Mouse (Mus musculus) lung, postnatal 25 days (tissue): ENCODE measurements around the gene Ctso.

Experiments used
- DNase-seq: peaks from one replicate; pipeline ENCODE4 v3.0.0; 2022; ENCODE audit warnings: low spot score

Ctso gene

DNA sequence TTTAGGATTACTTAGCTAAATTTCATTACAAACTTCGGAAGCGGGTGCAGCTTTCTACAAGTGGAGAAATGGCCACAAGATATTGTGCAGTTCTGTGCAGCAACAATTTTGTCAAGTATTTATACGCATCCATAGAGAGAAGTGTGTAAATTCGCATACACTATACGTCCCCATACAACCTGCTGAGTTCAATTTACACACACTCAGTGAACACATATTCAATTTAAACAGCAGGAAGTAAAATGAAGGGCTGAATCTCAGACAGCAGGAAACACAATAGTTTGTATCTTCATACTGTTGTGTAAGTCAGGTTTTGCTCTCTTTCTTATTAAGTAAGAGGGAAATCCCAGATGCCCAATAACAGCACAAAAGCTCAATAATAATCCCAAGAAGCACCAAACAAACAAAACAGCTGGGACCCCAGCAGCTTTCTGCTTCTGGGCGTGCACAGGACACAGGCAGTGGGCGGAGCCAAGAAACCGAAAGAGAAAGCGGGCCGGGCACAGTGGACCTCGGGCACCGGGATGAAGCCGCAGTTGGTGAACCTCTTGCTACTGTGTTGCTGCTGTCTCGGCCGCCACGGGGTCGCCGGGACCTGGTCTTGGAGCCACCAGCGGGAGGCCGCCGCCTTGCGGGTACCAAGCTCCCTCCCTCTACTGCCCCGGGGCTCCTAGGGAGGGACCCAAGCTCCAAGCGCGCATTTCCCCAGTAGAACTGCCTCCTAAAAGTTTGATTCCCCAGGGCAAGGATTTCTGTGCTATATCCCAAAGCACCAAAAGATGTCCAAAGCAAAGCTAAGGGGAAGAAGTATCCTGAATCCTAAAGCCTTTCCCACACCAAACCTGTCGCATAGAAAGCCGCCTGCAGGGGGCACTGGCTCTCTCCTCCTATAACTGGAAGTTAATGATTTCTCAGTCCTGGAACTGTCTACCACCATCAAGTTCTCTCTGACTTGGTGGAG lies at the start of gene Ctso:
TSS of gene Ctso (plus strand) at position 461 of the 961 bp plus-strand sequence.
- peak; percentile 92 for DNase-seq

DNA sequence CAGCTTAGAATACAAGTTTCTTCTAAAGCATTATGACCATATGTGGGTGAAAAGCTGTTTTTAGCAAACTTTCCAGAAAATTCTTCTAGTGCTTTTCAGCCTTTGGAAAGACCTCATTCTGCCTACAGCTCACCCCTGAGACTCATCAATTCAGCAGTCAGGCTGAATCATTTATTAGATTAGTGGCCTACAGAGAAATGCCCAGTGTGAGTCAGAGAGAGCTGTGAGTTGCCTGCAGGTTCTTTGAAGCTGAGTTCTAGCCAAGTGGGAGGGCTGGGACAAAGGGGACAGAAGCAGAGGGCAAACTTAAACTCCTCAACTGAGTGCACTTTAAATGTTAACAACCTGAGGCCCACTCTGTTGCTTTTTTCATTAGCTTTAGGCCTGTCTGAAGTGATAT lies 48.5 kb upstream of the Ctso start:
- no peak for DNase-seq

DNA sequence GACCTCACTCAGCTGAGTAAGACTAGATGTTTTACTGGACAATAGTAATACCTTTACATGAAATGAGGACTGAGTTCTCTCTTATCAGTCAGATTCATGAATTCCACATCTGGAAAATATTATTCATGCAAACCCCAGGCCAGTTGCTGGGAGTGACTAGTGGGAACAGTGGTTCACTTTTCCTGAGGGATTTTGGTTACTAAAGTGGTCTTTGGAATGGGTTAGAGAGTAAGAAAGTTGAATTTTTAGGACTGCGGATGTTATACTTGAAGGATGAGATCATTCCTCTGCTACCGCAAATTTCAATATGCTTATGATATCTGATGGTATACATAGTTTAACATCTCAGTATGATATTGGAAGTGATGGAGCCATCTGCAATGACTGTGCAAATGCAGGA lies 46.8 kb upstream of the Ctso start:
- no peak for DNase-seq

DNA sequence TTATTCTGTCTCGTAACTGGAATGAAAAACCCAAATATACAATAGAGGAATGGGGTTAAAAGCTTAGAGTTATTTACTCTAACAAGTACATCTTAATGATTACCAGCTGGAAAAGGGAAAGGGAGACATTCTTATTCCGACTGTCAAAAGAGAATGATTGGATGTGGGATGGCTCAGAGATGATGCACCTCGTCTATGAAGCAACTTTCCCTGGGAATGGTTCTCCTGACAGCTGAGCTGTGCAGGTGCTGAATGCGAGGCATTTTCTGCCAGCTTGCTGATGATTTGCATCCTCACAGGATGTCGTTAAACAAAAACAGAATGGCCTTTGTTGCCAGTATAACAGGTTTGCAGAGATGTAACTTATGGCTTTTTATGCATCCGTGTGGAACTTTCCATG lies 43.3 kb upstream of the Ctso start:
- no peak for DNase-seq

DNA sequence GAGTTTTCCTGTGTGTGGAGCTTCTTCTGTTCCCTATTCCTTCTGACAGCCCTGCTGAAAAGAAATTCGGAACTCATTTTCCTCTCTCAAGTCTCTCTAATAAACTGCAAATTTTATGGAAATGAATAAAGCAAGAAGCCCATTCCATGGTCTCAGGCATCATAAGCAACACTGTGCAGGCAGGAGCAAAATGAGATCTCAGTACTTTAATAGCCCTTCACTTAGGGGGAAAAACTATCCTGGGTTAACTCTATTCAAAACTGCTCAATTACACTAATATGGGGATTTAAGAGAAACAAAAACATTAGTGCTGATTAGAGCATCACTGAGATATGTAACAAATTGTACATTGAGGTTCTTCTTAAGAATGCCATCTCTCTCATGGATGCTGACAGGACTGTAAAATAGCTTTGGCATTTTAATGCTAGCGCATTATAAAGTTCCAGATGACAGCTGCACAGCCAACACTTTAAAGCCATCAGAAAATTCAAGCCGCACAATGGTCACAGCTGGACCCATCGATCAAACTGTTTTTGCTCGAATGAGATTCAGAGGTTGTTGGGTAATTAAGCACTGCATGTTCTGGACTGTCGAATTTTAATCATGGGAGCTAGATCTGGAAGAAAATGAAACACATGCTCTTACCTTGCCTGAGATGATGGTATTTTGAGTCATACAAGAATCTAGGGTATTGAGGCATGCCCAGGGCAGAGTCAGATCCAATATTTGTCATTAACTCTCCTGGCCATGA lies 21.9 kb upstream of the Ctso start:
- DNase-seq: no peak

DNA sequence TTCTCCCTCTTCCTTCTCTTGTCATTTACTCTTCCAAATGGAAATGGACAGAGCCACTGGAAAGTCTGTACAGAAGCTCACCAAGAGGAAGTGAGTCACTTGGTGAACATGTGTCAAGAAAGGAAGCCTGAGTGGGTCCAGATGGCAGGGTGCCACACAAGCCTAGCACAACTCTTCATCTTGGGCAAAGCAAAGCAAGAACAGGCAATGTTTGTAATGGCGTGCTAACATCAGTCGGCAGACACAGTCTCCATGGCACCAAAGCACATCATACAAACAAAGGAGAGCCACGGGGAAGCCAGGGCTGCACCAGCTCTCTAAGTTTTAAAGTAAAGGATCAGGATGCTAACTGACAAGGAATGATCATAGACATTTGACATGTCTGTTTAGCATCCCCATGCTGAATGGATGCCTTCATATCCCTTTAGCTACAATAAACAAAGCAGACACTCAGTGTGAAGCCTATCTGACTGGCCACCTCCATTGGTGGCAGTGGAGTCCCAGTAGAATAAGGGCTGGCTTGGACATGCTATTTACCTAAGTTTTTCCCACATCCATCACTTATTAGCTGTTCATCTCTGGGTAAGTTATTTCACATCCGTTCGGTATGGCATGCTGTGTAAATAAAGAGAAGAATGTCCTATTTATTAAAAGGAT lies 16.2 kb upstream of the Ctso start:
- no peak for DNase-seq

DNA sequence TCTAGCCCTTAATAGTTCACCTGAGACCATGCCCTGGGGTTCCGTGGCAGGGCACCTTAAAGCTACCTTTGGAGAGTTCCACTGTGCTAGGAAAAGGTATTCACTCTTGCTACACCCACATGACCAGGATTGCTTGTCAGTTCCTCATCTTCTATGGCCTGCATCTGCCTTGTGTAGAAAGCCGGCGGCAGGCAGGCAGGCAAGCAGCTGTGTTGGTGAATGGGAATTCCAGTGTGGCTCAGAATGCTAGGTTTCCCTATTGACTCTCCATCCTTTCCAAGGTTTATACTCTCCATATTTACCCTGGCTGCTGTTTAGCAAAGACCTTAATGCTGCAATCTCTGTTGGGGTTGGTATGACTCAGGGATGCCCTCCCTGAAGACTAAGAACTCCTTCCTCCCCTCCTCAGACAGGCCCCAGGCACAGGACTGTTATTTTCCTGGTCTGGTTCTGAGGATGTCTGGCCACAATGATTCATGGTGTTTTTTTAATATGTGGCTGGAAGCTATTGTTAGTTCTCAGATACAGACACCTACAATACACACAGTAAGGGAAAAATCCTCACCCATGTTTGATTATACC lies 15.0 kb upstream of the Ctso start:
- no peak for DNase-seq

DNA sequence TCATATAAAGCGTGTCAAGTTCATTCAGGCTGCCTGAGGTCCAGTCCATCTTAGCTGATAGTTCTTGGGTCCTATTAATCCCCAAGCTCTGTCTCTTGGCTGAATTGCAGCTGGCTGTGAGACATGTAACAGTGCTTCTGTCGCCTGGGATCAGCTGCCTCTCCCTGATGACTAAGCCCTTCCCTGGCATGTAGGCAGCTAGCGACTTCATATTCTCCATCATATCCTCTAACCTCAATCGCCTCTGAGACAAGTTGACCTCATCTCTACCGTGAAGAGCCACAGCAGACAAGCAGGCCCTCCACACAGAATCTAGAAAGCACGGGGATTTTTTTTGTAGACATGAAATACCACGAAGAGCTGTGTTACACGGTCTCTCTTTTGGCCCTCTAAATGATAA lies 14.2 kb upstream of the Ctso start:
- no peak for DNase-seq

DNA sequence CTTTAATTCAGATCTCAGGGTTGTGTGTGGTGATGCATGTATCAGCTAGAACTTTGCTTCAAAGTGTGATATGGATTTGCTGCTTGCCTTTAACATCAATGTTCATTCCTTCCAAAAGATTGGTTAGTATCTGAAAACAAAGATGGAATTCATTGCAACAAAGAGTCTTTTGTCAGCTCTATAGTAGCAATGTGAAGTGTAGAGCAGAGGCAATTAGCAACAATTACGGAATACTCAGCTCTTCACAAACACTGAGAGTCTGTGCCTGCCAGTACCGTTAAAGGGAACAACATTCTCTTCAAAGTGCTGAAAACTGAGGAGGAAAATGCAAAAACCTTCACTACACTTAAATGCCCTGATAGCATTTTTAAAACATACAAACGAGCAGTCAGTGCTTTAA lies 12.7 kb upstream of the Ctso start:
- DNase-seq: no peak

DNA sequence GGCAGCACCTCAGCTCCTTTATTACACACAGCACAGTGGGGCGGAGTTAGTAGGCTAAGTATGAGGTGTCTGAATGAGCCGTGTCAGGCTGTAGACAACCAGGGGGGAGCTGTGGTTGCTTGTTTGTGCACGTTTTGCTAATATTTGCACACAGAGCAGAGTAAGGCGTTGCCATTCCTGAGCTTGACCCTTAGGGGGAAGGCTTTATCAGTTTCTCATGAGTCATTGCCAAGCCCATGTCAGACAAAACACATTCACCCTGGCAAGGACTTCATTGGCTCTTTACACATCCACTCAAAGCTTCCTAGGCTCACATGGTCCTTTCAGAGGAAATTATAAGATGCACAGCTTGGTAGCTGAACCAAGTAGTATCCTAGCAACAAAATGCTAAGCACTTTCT lies 9.5 kb upstream of the Ctso start:
- peak; percentile 18 for DNase-seq

DNA sequence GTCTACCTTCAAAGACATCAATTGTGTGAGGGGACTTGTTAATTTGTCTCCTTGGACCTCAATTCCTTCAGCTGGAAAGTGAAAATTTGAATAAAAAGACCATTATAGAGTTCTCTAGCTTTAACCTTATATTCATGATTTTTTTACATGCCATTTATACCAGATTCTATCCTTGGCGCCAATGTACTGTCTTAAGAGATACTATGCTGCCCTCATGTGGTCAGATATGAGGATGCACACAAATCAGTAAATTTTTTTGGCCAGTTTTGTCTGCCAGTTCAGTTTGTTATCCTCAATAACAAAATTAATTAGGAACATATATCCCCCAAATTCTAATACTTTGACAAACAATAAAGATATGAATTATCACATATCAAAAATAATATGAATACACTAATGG lies 7.5 kb upstream of the Ctso start:
- peak; percentile 56 for DNase-seq

DNA sequence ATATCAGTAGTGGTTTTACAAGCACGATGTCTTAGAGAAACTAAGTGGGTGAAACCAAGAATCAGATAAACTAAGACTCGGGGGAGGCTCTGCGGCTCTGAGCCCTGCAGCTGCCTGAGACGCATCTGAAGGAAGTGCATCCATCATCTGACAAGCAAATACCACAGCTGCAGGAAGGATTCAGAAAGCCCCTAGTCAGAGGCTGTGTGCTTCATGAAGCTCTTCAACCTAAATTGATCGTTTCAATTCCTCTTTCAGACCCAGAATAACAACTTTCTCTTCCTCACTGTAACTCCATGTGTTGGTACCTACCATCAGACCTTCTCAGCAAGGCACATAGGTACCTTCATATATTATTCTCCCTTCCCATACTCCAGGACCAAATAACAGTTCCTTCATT lies 6.5 kb upstream of the Ctso start:
- DNase-seq: peak; percentile 34

DNA sequence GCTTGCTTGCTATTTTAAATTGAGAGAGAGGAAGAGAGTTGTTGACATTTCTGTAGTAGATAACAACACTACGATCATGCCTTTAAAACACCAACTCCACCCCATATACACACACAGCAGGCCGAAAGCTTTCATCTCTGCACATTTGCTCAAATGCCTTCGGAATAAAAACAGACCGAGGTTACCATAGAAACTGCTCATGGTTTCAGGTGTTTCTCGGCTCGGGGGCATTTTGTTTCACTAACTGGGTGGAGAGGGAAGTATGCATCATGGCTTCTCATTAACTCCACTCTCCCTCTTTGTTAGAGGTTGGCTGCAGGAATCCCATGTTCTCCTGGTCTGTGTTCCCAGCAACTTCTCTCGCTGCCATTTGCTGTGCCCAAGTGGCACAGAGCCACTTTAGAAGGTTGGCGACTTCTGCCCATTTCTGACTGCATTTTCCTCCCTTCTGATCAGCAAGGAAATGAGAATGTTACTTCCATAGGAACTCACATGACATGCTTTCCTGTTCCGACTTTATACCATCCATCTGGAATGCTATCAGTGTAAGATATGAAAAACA lies 5.6 kb upstream of the Ctso start:
- no peak for DNase-seq

DNA sequence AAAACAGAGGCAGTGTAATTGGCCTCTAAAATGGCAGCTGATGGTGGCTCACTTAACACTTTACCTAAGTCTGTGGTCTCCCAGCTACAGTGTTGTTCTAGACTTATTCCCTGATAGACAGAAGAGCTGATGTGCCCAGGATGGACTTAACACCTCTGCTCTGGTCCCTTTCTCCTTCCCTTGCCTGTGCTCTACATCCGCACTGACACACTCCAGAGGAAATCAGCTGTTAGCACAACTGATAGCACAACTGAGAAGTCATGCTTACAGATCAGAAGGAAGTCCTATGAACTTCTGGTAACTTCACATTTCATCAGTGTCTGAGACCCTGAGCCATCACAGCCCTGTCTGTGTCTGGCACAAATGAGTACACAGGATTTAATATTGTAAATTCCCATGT lies 3.3 kb upstream of the Ctso start:
- no peak for DNase-seq

DNA sequence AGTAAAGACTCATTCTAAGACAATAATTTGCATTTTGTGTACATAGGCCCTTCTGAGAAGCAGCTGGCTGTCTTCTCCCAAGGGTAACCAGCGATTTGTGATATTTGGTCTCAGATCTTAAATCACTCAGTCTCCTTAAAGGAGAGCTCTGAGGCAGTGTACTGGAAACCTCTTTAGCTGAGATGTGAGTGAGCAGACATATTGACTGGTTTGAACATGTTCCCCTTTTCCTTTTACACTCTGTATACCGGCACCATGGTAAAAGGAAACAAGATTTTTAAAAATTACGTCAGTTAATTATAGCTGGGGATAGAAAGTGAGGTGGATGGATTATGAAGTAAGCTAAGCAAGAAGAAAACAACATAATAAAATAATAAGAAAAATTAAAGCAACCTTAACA lies 706 bp upstream of the Ctso start:
- DNase-seq: no peak

DNA sequence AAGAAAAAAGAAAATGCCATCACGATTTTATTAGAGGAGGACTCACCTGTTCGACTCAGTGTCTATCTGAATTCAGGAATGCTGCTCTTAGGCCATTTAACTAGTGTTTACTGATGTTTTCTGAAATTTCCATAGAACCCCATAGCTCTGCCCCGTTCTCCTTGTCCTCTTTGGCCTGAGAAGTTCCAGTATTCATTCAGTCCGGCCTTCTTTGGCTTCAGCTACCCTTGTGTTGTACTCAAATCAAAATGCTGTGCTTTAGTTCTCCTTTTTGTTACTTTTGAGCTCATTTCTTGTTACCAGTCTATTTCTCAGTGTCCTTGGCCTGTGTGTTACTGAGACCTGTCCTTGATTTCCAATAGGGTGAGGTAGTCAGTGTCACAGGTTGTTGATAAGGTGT lies 947 bp downstream of the Ctso start:
- no peak for DNase-seq

DNA sequence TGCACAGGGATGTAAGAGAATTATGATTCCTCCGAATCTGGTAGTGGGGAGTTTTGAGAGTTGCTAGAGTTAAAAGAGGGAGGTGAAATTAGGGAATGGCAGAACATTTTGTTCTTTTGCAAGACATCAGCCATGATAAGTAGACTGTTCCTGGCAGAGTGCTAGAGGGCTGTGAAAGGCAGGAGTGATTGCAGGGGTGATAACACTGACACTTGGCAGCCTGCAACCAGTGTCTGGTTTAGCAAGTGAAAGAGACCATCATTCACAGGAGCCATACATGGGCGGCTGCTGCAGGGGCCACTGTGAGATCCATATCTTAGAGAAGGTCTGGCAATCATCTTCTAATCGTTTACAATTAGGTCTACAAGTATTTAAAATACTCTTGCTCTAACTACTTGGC lies 6.5 kb downstream of the Ctso start:
- DNase-seq: peak; percentile 43

DNA sequence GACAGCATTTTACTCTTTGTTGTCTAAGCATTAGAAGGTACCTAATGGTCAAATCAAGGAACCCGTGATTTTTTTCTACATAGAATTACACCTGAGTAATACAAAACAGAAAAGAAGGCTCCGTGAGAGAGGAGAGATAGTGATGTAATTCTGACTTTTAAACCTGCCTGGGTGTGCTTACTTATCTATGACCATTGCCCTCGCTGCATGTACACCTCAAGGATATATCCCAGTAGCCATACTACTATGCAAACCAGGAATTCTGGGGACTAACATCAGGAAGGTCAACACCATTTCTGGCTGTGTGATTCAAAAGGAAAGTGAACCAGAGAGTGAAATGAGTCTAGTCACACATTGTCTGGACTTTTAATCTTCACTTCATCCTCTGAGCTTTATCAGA lies 9.9 kb downstream of the Ctso start:
- no peak for DNase-seq

DNA sequence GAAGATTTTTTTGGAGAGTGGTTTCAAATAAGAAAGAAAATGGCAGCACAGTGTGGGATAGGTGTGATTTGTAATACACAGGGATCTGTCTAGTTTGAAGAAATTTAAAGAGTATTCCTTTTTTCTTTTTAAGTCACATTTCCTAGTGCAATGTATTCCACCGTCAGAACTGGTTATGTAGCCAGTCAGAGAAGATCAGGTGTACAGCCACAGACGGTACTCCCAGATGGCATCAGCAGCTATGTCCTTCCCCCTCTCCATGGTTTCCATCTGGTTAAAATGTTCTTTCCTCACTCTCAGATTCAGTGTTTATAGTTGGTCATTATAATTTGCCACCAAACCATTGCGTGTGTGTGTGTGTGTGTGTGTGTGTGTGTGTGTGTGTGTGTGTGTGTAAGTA lies 10.7 kb downstream of the Ctso start:
- DNase-seq: no peak

DNA sequence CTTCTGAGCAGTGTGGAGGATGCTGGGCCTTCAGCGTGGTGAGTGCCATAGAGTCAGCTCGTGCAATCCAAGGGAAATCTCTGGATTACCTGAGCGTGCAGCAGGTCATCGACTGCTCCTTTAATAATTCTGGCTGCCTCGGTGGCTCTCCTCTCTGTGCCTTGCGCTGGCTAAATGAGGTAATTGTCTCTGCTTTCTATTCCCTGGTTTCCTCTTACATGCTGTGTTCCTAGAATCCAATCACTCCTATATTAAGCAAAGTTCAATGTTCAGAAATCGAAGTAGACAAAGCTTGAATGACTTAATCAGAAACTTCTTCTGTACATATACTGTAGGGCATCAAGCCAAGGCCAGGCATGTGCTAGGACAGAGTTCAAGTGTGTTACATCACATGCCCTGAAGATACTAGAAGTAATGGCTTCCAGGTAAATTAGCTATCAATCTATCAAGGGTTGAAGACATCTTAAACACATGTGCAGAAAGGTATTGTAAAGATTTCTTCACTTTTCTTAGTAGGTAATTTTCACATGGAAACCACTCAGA lies 12.5 kb downstream of the Ctso start:
- DNase-seq: no peak

DNA sequence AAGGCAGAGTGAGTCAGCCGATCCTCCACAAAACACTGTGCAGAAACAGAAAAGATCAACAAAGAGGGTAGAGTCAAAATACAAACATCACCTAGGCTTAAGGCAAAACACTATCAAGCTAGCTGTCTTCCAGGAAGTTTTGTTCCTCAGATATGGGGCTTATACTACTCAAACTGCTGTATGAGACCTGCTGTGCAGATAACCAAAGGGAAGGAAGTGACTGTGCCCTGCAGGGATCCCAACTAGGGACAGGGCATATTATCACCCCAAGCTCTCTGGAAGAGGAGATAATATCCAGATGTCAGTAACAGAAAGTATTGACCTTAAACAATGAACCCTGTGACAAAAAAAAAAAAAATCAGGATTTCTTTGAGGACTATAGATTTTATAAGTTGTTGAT lies 16.6 kb downstream of the Ctso start:
- DNase-seq: no peak

DNA sequence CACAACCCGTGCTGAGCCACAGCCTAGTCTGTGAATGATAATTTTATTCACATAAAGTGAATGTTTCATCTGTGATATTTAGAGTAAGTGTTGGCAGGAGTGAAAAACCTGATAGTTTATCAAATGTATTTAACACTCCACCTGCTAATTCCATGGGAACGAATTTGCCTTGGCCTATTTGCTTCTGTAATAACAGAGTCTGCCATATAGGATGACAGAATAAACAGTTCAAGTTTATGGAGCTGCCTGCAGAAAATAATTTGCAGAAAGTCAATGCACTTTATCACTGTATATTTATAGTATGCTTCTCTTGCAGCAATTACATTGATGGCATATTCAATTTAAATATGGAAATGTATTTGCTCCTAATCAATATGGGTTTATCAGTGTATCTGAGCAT lies 19.4 kb downstream of the Ctso start:
- no peak for DNase-seq
